Mouse (Mus musculus): ENCODE data around the gene Wdr37.

- TF ChIP-seq EP300 (IDR thresholded peaks at IDR 0.05) (no peak), CTCF (IDR thresholded peaks at IDR 0.05) (no peak)
Measured at GRCm38 (mm10) chr13:8869578-8870157, 2.0 kb downstream of the Wdr37 start.

Data from lung, postnatal 0 days (tissue).